Mouse (Mus musculus) bone marrow macrophage, adult 2 months (primary cell): Measurements from ENCODE around the gene Oas2. TPM values are rescaled to one million over a fixed set of nuclear protein-coding genes. Genes with fewer than 3 reads are reported as not detected.

ENCODE experiments used
- H3K27ac ChIP-seq: 2 replicates; pipeline ENCODE4 v1.5.1; 2012; ENCODE audit warnings: low read depth, low read length; ENCODE audit not compliant: insufficient read depth
- H3K4me1 ChIP-seq: 2 replicates; pipeline ENCODE4 v1.6.1; 2012; ENCODE audit warnings: low read length; ENCODE audit not compliant: control insufficient read depth, insufficient read depth
- H3K4me3 ChIP-seq: 2 replicates; pipeline ENCODE4 v1.5.1; 2012; ENCODE audit warnings: mild to moderate bottlenecking, low read length, moderate library complexity; ENCODE audit not compliant: insufficient read depth
- CTCF ChIP-seq: IDR thresholded peaks from 2 replicates; pipeline ENCODE4 v1.5.1; 2012; ENCODE audit warnings: low read depth, mild to moderate bottlenecking, low read length, moderate library complexity
- POLR2A ChIP-seq: IDR thresholded peaks from 2 replicates; pipeline ENCODE4 v1.6.1; 2012; ENCODE audit warnings: mild to moderate bottlenecking, low read depth, low read length, borderline replicate concordance
- polyA plus RNA-seq: library from polyadenylated mRNA; stranded (reverse); fragments of >200 nt; gene quantifications from 2 replicates; pipeline ENCODE4 v1.2.4, GENCODE M21; 2012; ENCODE audit not compliant: missing spikeins, insufficient read depth, insufficient read length

Oas2 gene
- polyA plus RNA-seq, 1 experiment = 132 TPM

- no peak overlapping the region for H3K27ac ChIP-seq
- no peak for TF ChIP-seq POLR2A
- TF ChIP-seq CTCF = no peak
- no peak overlapping the region for H3K4me3 ChIP-seq
- H3K4me1 ChIP-seq = peaks cover 2% of the 10 kb centered on the region; the same call in 1 of the 2 replicates
Measured at GRCm38 (mm10) chr5:120688434-120688833, 61.2 kb downstream of the Oas2 start.

GRCm38 (mm10) chr5:120687897-120688296 lies 61.8 kb downstream of the Oas2 start:
- no peak overlapping the region for H3K4me3 ChIP-seq
- TF ChIP-seq CTCF = no peak
- no peak for TF ChIP-seq POLR2A
- no peak overlapping the region for H3K27ac ChIP-seq
- H3K4me1 ChIP-seq = peaks cover 2% of the 10 kb centered on the region; the same call in 1 of the 2 replicates

- no peak for TF ChIP-seq POLR2A
- no peak for TF ChIP-seq CTCF
- peaks cover 2% of the 10 kb centered on the region; the same call in 1 of the 2 replicates for H3K4me1 ChIP-seq
- no peak overlapping the region for H3K27ac ChIP-seq
- no peak overlapping the region for H3K4me3 ChIP-seq
Measured at GRCm38 (mm10) chr5:120687484-120687851, 62.2 kb downstream of the Oas2 start.

- H3K27ac ChIP-seq = no peak overlapping the region
- no peak for TF ChIP-seq CTCF
- TF ChIP-seq POLR2A = no peak
- no peak overlapping the region for H3K4me3 ChIP-seq
- peaks cover 2% of the 10 kb centered on the region; the same call in 1 of the 2 replicates for H3K4me1 ChIP-seq
Measured at GRCm38 (mm10) chr5:120686749-120687483, 62.7 kb downstream of the Oas2 start.

GRCm38 (mm10) chr5:120685678-120686077 lies 64.0 kb downstream of the Oas2 start:
- TF ChIP-seq CTCF (no peak), POLR2A (no peak)
- peaks cover 2% of the 10 kb centered on the region; the same call in 1 of the 2 replicates for H3K4me1 ChIP-seq
- H3K4me3 ChIP-seq = no peak overlapping the region
- H3K27ac ChIP-seq = no peak overlapping the region

- no peak overlapping the region for H3K4me3 ChIP-seq
- no peak for TF ChIP-seq POLR2A
- no peak for TF ChIP-seq CTCF
- H3K27ac ChIP-seq = no peak overlapping the region
- H3K4me1 ChIP-seq = peaks cover 5% of the 10 kb centered on the region; the same call in 1 of the 2 replicates
Measured at GRCm38 (mm10) chr5:120682982-120683771, 66.5 kb downstream of the Oas2 start.

- H3K4me1 ChIP-seq = 0 out of 2 replicates have a peak, but pooled peaks cover 2% of the 10 kb centered on the region
- TF ChIP-seq CTCF (no peak), POLR2A (no peak)
- H3K27ac ChIP-seq = no peak overlapping the region
- H3K4me3 ChIP-seq = no peak overlapping the region
Measured at GRCm38 (mm10) chr5:120680918-120681317, 68.7 kb downstream of the Oas2 start.

Other genes with a start within 250 kb of the Oas2 start
- gene Plbd2, start 246.2 kb downstream of the Oas2 start, polyA plus RNA-seq = 46.8 and 55.1 TPM in 2 replicates
- 73.1 and 79.4 TPM in 2 replicates for gene Slc8b1, start 238.7 kb downstream of the Oas2 start, polyA plus RNA-seq
- 104 and 121 TPM in 2 replicates for gene Tpcn1, start 161.2 kb downstream of the Oas2 start, polyA plus RNA-seq
- 1.2 TPM in 1 of 2 replicates, not detected in the other for gene Iqcd, start 160.8 kb downstream of the Oas2 start, polyA plus RNA-seq
- 3.8 and 4.0 TPM in 2 replicates for gene Rita1, start 137.3 kb downstream of the Oas2 start, polyA plus RNA-seq
- gene Ddx54, start 137.1 kb downstream of the Oas2 start, polyA plus RNA-seq = 20.3 and 20.4 TPM in 2 replicates
- not detected in 2 replicates for gene Cfap73, start 115.6 kb downstream of the Oas2 start, polyA plus RNA-seq
- 0.65 TPM in 1 of 2 replicates, not detected in the other for gene Rasal1, start 101.0 kb downstream of the Oas2 start, polyA plus RNA-seq
- not detected in 2 replicates for gene Dtx1, start 37.9 kb downstream of the Oas2 start, polyA plus RNA-seq
- 48.7 and 58.3 TPM in 2 replicates for gene Oas3, start 27.8 kb upstream of the Oas2 start, polyA plus RNA-seq
- gene Oas1e, start 45.7 kb upstream of the Oas2 start, polyA plus RNA-seq = not detected in 2 replicates
- gene Oas1c, start 62.7 kb upstream of the Oas2 start, polyA plus RNA-seq = 9.6 and 13.3 TPM in 2 replicates
- not detected in 2 replicates for gene Oas1f, start 97.5 kb upstream of the Oas2 start, polyA plus RNA-seq
- not detected in 2 replicates for gene Oas1h, start 111.6 kb upstream of the Oas2 start, polyA plus RNA-seq
- 105 and 117 TPM in 2 replicates for gene Oas1g, start 137.8 kb upstream of the Oas2 start, polyA plus RNA-seq
- 89.3 and 92.0 TPM in 2 replicates for gene Oas1a, start 157.7 kb upstream of the Oas2 start, polyA plus RNA-seq
- gene Oas1d, start 164.7 kb upstream of the Oas2 start, polyA plus RNA-seq = not detected in 2 replicates